Mouse (Mus musculus) G1E (cell line): Measurements from ENCODE around the gene Edem2.

Experiments
- CTCF ChIP-seq: IDR thresholded peaks from 2 replicates; pipeline ENCODE4 v1.5.1; 2012; ENCODE audit warnings: low read depth, low read length, inconsistent platforms, mixed read lengths
- GATA1 ChIP-seq: IDR thresholded peaks from 2 replicates; pipeline ENCODE4 v1.6.1; 2012; ENCODE audit warnings: borderline replicate concordance, low read length, inconsistent platforms, mixed read lengths
- POLR2AphosphoS5 ChIP-seq: IDR thresholded peaks from 2 replicates; pipeline ENCODE4 v1.6.1; 2012; ENCODE audit warnings: low read depth, low read length, inconsistent platforms; ENCODE audit not compliant: insufficient replicate concordance
- TAL1 ChIP-seq: conservative IDR thresholded peaks from 2 replicates; pipeline ENCODE4 v1.6.1; 2012; ENCODE audit warnings: low read depth, low read length, inconsistent platforms, mixed read lengths

GRCm38 (mm10) chr2:155776824-155777687 is 47.8 kb upstream of the Edem2 start:
- TF ChIP-seq CTCF = no peak
- TF ChIP-seq TAL1 = no peak
- TF ChIP-seq POLR2AphosphoS5 = no peak
- TF ChIP-seq GATA1 = no peak
